Mouse (Mus musculus) midbrain, postnatal 0 days (tissue): Measurements from ENCODE around the gene Cbarp. TPM values are rescaled to one million over a fixed set of nuclear protein-coding genes. Genes with fewer than 3 reads are reported as not detected.

Experiments used
- ATAC-seq: fragments of 200-750 bp; cut with Nextera tagmentation; 2 replicates; pipeline ENCODE4 v1.8.0; 2017; ENCODE audit warnings: moderate number of reproducible peaks, mild to moderate bottlenecking, moderate TSS enrichment, moderate library complexity; ENCODE audit not compliant: low FRiP score
- DNase-seq: peaks from one replicate; pipeline ENCODE4 v3.0.0-alpha.2; 2015; ENCODE audit warnings: low spot score
- H3K27ac ChIP-seq: fragments of 300-500 bp; sonication (generic); 2 replicates; pipeline ENCODE4 v1.5.1; 2014; ENCODE audit warnings: low read depth, mild to moderate bottlenecking, low read length, mixed read lengths
- H3K27me3 ChIP-seq: fragments of 300-500 bp; sonication (generic); 2 replicates; pipeline ENCODE4 v1.6.1; 2014; ENCODE audit warnings: low read length, control low read depth, mixed read lengths; ENCODE audit not compliant: insufficient read depth
- H3K36me3 ChIP-seq: fragments of 300-500 bp; sonication (generic); 2 replicates; pipeline ENCODE4 v1.6.1; 2014; ENCODE audit warnings: low read length, control low read depth, mixed read lengths; ENCODE audit not compliant: insufficient read depth
- H3K4me1 ChIP-seq: fragments of 300-500 bp; sonication (generic); 2 replicates; pipeline ENCODE4 v1.6.1; 2014; ENCODE audit warnings: mild to moderate bottlenecking, control low read depth, antibody characterized with exemption, low read length, mixed read lengths; ENCODE audit not compliant: insufficient read depth
- H3K4me2 ChIP-seq: fragments of 300-500 bp; sonication (generic); 2 replicates; pipeline ENCODE4 v1.6.1; 2014; ENCODE audit warnings: low read depth, mild to moderate bottlenecking, low read length, mixed read lengths; ENCODE audit not compliant: poor library complexity, severe bottlenecking
- H3K4me3 ChIP-seq: fragments of 300-500 bp; sonication (generic); 2 replicates; pipeline ENCODE4 v1.5.1; 2014; ENCODE audit warnings: low read depth, mild to moderate bottlenecking, low read length, moderate library complexity
- H3K9ac ChIP-seq: fragments of 300-500 bp; sonication (generic); replicated peaks from 2 replicates; pipeline ENCODE4 v1.6.1; 2014; ENCODE audit warnings: mild to moderate bottlenecking, low read length, moderate library complexity, mixed read lengths; ENCODE audit not compliant: poor library complexity, severe bottlenecking
- H3K9me3 ChIP-seq: fragments of 300-500 bp; sonication (generic); 2 replicates; pipeline ENCODE4 v1.6.1; 2016; ENCODE audit warnings: low read length, control low read depth
- CTCF ChIP-seq: IDR thresholded peaks from 2 replicates; pipeline ENCODE4 v1.5.1; 2016; ENCODE audit warnings: antibody characterized with exemption, mild to moderate bottlenecking
- WGBS: fragments of 180-500 bp; shearing (Covaris S2); extraction: QIAGEN DNeasy Blood & Tissue Kit; methylation state at CpG from one replicate; pipeline ENCODE4 v1.1.7; 2014; 5-methylcytosine and 5-hydroxymethylcytosine counted together
- polyA plus RNA-seq: library from polyadenylated mRNA; unstranded; fragments of >200 nt; fragmentation: Nextera tagmentation; extraction: Ambion mirVana; gene quantifications from 2 replicates; pipeline ENCODE4 v1.2.1, GENCODE M21; 2015
- total RNA-seq: library from RNA; depleted of rRNA; stranded (reverse); fragments of >200 nt; gene quantifications from 2 replicates; pipeline ENCODE4 v1.2.3, GENCODE M21; 2014

Gene Cbarp
- total and polyA plus RNA-seq, 2 experiments from 2014 or later, result 120 to 273 TPM

DNA sequence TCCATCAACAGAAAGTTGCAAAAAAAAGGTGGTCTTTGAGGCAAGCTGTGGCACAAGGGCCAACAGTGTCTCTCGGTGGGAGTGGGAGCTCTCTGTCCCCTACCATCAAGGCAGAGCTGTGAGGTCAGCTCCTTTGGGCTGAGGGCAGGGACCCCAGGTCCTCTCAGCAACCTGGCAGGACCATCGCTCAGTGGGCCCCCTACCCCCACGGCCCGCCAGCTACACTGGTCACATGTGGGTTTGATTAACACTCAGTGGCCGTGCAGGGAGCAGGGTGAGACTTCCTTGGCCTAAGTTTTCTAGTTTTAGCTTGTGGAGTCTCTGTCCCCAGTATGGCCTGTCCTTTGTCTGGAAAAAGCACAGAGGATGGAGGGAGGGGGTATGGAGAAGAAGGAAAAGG is 40.2 kb upstream of the Cbarp start:
- ATAC-seq (no peak), DNase-seq (no peak)
- TF ChIP-seq CTCF, result no peak
- WGBS, result 16% methylated on average over 5 of the region's 5 CpGs
- Histone ChIP-seq H3K4me1 (peaks cover 18% of the 10 kb centered on the region; the same call in 1 of the 2 replicates), H3K4me3 (peak overlapping the region; percentile 68), H3K36me3 (no peaks in the 10 kb centered on the region), H3K27me3 (no peaks in the 10 kb centered on the region), H3K4me2 (peak overlapping the region; percentile 86), H3K9me3 (no peaks in the 10 kb centered on the region), H3K9ac (peak overlapping the region; percentile 81; the same call in 1 of the 2 replicates), H3K27ac (peak overlapping the region; percentile 32; the same call in 1 of the 2 replicates)

DNA sequence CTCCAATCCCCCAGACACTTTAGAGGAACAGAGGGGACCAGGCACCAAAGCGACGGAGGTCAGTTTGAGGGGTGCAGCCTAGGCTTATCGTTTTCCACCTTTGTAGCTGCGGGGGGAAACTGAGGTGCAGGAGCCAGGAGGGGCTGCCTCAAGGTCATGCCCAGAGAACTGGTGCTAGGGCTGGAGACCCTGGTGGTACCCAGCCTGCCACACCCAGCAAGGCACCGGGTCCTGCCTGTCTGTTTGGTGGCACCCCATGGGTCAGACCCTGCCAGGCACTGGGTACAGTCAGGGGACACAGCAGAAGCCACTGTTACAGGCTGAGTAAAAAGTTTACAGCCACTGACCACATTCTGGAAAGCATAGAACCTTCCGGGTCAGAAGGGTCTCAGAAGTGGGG is 39.7 kb upstream of the Cbarp start:
- H3K27ac ChIP-seq, result no peak overlapping the region
- no peak for ATAC-seq
- WGBS, result 12% methylated on average over 6 of the region's 6 CpGs

DNA sequence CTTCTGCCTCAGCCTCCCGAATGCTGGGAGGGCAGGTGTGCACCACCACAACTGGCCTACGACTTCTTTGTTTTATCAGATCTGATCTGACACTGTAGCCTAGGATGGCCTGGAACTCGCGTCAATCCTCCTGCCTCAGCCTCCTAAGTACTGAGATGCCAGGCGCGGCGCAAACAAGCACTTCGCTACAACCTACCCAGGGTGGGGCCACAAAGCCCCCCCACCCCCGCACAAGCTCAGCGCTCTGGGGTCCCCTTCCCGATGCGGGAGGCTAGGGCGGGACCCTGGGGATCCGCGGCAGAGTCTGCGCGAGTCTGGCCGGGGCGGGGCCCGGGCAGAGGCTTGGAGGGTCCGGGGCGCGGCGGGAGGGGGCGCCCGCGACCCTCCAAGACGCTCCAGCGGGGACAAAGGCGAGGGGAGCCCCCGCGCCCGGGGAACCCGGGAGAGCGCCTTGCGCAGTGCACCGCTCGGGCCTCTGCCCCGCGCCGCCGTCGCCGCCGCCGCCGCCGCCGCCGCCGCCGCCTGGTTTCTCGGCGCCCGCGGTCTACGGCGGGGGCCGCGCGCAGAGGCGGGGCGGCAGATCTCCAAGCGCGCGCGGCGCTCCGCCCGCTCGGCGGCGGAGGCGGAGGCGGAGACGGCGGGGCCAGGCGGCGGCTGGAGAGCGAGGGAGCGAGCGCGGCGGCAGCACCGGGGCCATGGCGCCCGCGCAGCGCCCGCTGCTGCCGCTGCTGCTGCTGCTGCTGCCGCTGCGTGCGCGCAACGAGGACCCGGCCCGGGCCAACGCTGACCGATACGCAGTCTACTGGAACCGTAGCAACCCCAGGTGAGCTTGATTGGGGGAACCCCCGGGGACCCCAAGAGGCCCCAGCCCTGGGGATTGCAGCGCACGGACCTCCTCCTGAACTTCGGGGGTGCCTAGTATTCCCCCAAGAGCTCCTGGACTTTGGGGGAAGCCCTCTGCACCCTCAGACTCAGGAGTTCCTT is 38.7 kb upstream of the Cbarp start, which contains the start of gene Efna2:
Gene Efna2 (plus strand): TSS at position 415 of the 984 bp plus-strand sequence.
- H3K9ac ChIP-seq, result peak within 1 kb of the TSS; percentile 81
- peak; percentile 13; the same call in 1 of the 2 replicates for TF ChIP-seq CTCF
- ATAC-seq (peak; percentile 45), DNase-seq (peak; percentile 70)
- no peaks in the 10 kb centered on the region for H3K36me3 ChIP-seq
- peak within 1 kb of the TSS; percentile 67 for H3K27ac ChIP-seq
- H3K9me3 ChIP-seq, result no peaks in the 10 kb centered on the region
- no peaks in the 10 kb centered on the region for H3K27me3 ChIP-seq
- WGBS, result 1% methylated on average over 55 of the region's 106 CpGs
- peaks cover 18% of the 10 kb centered on the region; the same call in 1 of the 2 replicates for H3K4me1 ChIP-seq
- peak within 1 kb of the TSS; percentile 68 for H3K4me3 ChIP-seq
- peak within 1 kb of the TSS; percentile 86 for H3K4me2 ChIP-seq

More for the DNA sequence above, 39.7 kb upstream of the Cbarp start:
- TF ChIP-seq CTCF, result no peak
- H3K27me3 ChIP-seq, result no peaks in the 10 kb centered on the region
- H3K4me2 ChIP-seq, result peak overlapping the region; percentile 86
- peak overlapping the region; percentile 81 for H3K9ac ChIP-seq
- H3K36me3 ChIP-seq, result no peaks in the 10 kb centered on the region
- no peak for DNase-seq
- H3K4me1 ChIP-seq, result peaks cover 18% of the 10 kb centered on the region; the same call in 1 of the 2 replicates
- H3K9me3 ChIP-seq, result no peaks in the 10 kb centered on the region
- H3K4me3 ChIP-seq, result peak overlapping the region; percentile 68

DNA sequence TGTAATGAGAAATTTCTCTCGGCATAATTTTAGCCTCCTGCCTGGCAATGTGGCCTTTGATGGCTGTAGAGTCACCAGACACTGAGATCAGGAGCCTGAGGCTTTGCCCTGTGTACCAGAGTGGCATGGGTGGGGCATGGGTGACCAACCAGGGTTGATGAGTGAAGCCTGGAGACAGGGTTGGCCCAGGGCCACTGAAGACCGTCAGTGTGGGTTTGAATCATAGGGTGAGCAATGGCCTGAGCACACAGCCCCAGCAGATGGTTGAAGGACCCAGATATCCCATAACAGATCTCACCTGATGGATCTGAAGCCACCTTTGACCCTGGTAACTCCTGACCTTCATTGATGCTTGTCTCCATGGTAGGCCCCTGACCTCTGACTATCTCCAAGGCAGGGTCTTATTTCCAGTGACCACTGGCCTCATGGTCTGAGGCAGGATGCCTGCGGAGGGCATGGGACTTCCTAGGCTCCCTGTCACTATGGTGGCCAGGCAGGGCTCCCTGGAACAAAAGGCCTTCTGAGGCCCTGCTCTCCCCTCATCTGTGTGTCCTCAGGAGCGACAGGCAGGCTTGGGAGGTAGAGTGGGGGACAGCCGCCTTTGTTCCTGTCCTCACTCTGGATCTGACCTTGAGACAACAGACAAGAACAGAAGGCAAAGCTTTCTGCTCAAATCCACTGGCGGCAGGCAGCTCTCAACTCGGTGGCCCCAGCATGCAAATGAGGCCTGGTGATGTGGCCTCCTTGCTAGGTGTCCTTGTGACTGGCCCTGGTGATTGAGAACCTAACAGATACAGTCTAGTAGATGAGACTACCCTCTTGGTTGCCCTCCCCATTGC is 37.0 kb upstream of the Cbarp start:
- Histone ChIP-seq H3K27ac (no peak overlapping the region), H3K9ac (no peak overlapping the region), H3K4me2 (no peak overlapping the region), H3K36me3 (no peaks in the 10 kb centered on the region), H3K4me1 (peaks cover 22% of the 10 kb centered on the region; the same call in 1 of the 2 replicates), H3K27me3 (no peaks in the 10 kb centered on the region), H3K9me3 (no peaks in the 10 kb centered on the region), H3K4me3 (no peak overlapping the region)
- ATAC-seq, result no peak
- WGBS, result 41% methylated on average over 7 of the region's 7 CpGs
- no peak for TF ChIP-seq CTCF
- no peak for DNase-seq

DNA sequence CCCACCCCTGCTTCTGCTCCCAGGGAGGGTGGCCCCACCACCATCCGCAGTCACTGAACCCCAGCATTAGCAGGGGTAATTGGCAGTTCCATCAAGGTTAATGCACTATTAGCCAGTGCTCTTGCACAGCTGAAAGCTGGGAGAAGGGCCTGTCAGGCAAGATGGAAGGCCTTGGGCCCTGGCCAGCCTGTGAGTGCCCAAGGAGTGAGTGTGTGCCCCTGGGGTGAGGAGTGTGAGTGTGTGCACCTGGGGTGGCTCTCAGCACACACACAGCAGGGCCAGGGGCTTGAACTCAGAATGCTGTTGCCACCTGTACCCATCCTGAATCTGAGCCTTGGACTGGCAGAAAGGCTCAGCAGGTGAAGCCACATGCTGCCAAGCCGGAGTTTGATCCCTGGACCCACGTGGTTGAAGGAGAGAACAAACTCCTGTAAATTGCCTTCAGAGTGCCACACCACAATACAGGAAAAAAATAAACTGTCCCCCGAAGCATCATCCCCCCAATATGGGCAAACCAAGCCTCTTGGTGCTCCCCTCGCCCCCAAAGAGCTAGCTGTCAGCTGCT is 35.7 kb upstream of the Cbarp start:
- Histone ChIP-seq H3K36me3 (peaks cover 7% of the 10 kb centered on the region; the same call in 1 of the 2 replicates), H3K4me3 (no peak overlapping the region), H3K4me1 (peaks cover 15% of the 10 kb centered on the region; the same call in 1 of the 2 replicates), H3K9me3 (no peaks in the 10 kb centered on the region), H3K4me2 (no peak overlapping the region), H3K27ac (no peak overlapping the region), H3K9ac (no peak overlapping the region), H3K27me3 (no peaks in the 10 kb centered on the region)
- 72% methylated on average over 5 of the region's 5 CpGs for WGBS
- no peak for TF ChIP-seq CTCF
- ATAC-seq, result no peak
- DNase-seq, result no peak
